Mouse (Mus musculus) stomach, postnatal 0 days (tissue): ENCODE measurements at regions not wholly inside any gene's neighbourhood (a gene's known extent, or its start where the extent isn't known, plus 50 kb on each side); places are given as distances from the start of the nearest gene placed in this dataset.

Experiments
- CTCF ChIP-seq: IDR thresholded peaks from 2 replicates; pipeline ENCODE4 v1.5.1; 2016; ENCODE audit warnings: antibody characterized with exemption, low read depth, mild to moderate bottlenecking, moderate library complexity
- EP300 ChIP-seq: optimal IDR thresholded peaks from 2 replicates; pipeline ENCODE3; 2016; ENCODE audit warnings: antibody characterized with exemption

DNA sequence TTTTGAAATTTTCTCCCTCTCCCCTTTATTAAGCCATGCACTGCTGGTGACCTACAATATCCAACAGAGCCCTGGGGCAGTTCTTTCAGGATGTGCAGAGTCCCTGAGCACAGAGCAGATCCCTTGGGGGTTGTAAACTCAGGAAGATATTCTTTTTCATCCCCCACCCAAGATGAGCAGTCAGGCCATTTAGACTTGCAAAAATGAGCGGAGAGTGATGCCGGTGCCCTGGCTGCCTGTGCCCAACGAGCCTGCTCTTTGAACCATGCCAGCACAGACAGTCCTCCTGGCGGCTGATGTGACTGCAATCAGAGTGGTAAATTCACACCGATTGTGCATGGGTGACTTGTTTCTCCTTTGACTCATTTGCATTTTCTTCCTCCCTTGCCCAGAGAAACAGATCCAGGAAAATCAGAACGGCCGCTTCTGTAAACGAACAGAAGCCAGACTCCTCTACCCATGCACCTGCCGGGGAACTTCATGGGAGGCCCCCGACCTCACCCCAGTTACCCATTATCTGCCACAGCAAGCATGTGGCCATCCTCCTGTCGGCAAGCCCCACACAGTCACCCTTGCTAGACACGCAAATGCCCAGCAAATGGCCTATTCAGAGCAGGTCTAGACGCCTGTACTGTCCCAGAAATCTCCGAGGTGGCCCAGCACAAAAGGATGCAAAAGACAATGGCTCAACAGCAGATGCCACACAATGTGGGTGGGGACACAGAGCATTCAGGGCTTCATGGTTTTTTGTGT lies 92.4 kb downstream of the Gm815 start:
- TF ChIP-seq CTCF (no peak), EP300 (no peak)
